Comparison of ENCODE assay signal across 8 mouse cellular contexts in genomic region chr15:79074913-79075532, GRCm38 (mm10). TPM values are rescaled to one million over a fixed set of nuclear protein-coding genes. Genes with fewer than 3 reads are reported as not detected.
DNase-seq lines count a peak whose midpoint lies in the region; ATAC-seq lines count a peak whose summit lies in the region.

Gene Eif3l, plus strand, starts transcription at chr15:79075179.

- peaks cover 4% of the 10 kb centered on the region; the same call in 1 of the 2 replicates for H3K4me1 ChIP-seq in hindbrain, embryonic 11.5 days (replicated peaks; ENCODE audit: control insufficient read depth, insufficient read depth, low read length)

- ATAC-seq in hindbrain, embryonic 11.5 days (ENCODE audit: low FRiP score) = peak; percentile 81

- under 1% methylated on average over 49 of the region's 49 CpGs for WGBS in hindbrain, embryonic 11.5 days

- H3K36me3 ChIP-seq in hindbrain, embryonic 11.5 days (ENCODE audit: control insufficient read depth, insufficient read depth, low read length) = 0 out of 2 replicates have a peak, but pooled peaks cover 2% of the 10 kb centered on the region

- peak; percentile 89 for DNase-seq in Muller cell, postnatal 12 days (ENCODE audit: inconsistent ontology term)
- peak; percentile 82 for DNase-seq in cerebellum, adult 9-10 months
- peak; percentile 81 to 92 for DNase-seq in frontal cortex, adult 2 months (ENCODE audit: extremely low spot score in 1 of 2, low spot score in 1 of 2)
- peak; percentile 91 for DNase-seq in hindbrain, embryonic 11.5 days (ENCODE audit: low spot score)
- peak; percentile 73 to 81 for DNase-seq in layer of hippocampus, postnatal 25 days (ENCODE audit: extremely low spot score in 1 of 2, low spot score in 1 of 2)
- peak; percentile 91 for DNase-seq in lung, postnatal 25 days (ENCODE audit: low spot score)
- DNase-seq in retina, embryonic 14.5 days (ENCODE audit: low spot score) = peak; percentile 88
- DNase-seq in thymus, postnatal 4 days = peak; percentile 91

- H3K4me3 ChIP-seq in hindbrain, embryonic 11.5 days (ENCODE audit: low read depth, low read length) = peak within 1 kb of the TSS; percentile 93

- H3K9ac ChIP-seq in hindbrain, embryonic 11.5 days (ENCODE audit: low read depth, low read length) = peak within 1 kb of the TSS; percentile 76

- no peaks in the 10 kb centered on the region for H3K27me3 ChIP-seq in hindbrain, embryonic 11.5 days (ENCODE audit: control insufficient read depth, insufficient read depth, low read length)

- H3K9me3 ChIP-seq in hindbrain, embryonic 11.5 days (ENCODE audit: control insufficient read depth, low read length) = no peaks in the 10 kb centered on the region

- peak within 1 kb of the TSS; percentile 78 for H3K4me2 ChIP-seq in hindbrain, embryonic 11.5 days (replicated peaks; ENCODE audit: low read depth, low read length)

- peak within 1 kb of the TSS; percentile 43 for H3K27ac ChIP-seq in hindbrain, embryonic 11.5 days (ENCODE audit: low read depth, low read length)

RNA-seq across cellular contexts. Expression of gene Eif3l, which starts in this region (rescaled TPM):
- polyA plus RNA-seq in frontal cortex, adult 2 months (2012; rRNA removed) = 80.9 and 90.8 TPM in 2 replicates
- polyA plus RNA-seq in hindbrain, embryonic 11.5 days (2014; fragmentation: Nextera tagmentation; extraction: Ambion mirVana) = 226 and 241 TPM in 2 replicates
- total RNA-seq in layer of hippocampus, postnatal 25 days (2021) = 10 to 100 TPM; 71.9 to 74.9 TPM

Comparison
In these comparisons a context has a peak if more than half of its experiments do, and no peak if none do; other contexts are left out.
1. Peak in every context shown above with its lines: DNase-seq, ATAC-seq, H3K4me3 ChIP-seq and H3K27ac ChIP-seq.